Mouse (Mus musculus) thymus, adult 18-20 months (tissue): ENCODE measurements around the gene Unkl.

Experiments used
- DNase-seq, 2 experiments: peaks; one replicate each; pipeline ENCODE4 v3.0.0; 2022; ENCODE audit warnings: mixed read lengths in 2 of 2

The Unkl gene

DNA sequence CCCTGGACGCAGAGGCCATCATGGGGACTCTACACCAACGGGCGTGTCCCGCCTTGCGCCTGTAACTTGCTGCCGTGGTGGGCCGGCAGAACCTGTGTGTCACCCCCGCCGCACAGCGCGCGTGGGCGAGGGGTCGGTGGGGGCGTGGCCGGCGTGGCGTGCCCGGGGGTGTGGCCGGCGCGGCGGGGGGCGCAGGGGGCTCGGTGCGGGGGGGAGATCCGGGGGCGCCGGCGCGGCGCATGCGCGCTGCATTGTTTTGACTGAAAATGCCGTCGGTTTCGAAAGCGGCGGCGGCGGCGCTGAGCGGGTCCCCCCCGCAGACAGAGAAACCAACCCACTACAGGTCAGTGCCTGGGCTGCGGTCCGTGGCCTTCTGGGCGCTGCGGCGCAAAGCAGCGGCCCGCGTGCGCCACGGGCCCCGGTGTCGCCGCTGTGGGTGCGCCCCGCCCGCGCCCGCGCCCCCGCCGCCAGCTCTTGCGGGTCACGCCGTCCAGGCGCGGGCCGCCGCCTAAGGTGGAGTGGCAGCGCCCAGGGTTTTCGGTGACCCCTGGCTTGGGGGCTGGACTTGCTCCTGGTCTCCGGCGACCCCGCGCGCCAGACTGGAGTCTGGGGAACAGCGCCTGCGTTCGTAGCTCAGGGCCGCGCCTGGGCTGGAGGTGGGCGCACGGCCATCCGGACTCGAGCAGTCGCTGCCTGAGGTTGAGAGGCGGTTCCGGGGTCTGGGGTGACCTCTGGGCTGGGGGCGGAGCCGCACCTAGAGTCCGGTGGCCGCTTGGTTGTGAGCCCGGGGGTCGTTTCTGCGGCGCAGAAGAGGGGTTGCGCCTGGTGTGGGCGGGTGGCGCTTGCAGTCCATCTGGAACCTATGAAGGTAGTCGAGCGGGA is at the start of gene Unkl:
Gene Unkl, plus strand, starts transcription at position 248 of the 882 bp plus-strand sequence.
- DNase-seq, result peak; percentile 62

DNA sequence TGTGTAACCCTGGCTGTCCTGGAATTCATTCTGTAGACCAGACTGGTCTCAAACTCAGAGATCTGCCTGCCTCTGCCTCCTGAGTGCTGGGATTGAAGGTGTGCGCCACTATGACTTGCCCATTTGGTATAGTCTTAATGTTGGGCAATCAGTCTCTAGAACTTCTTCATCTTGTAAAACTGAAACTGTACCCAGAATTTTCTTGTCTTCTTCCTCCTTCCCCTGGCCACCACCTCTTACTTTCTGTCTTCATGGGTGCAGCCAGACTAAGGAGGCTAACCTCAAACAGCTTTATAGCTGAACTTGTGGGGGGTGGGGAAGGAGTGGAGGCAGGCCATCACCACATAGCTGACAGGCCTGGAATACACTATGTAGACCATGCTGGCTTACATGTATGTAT is 49.4 kb upstream of the Unkl start:
- no peak for DNase-seq

DNA sequence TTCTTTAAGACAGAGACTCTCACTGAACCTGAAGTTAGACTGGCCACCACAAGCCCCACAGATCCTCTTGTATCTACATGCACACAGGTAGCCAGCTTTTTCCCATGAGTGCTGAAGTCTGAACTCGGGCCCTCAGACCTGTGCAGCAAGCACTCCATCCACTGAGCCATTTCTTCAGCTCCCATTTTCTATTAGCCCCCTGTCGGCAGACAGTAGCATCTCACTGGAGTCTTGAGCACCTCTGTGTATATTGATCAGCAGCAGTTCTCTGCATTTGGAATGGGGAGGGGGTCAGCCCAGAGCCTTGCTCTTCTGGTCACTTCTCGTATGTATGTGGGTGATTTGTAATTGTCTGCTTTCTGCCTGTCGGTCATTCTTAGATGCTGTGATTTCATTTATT is 48.2 kb upstream of the Unkl start:
- DNase-seq, result no peak

DNA sequence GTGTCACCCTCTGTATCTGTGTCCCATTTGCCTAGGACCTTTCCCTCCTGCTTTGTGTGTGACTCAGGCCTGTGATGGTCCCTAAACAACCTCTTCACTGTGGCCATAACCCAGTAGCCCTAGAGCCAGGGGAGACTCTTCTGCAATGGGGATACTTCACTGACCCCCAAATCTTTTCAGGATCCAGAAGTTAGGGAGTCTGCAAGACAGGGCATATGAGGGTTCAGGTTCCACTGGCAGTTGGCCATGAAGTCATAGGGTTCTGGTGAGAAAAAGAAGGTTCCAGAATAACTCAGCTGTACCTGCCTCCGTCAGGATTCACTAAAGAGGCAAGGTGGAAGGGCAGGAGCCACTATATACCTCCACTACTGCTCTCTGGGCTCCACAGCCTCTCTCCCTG is 26.0 kb upstream of the Unkl start, which contains the start of gene Ccdc154:
Gene Ccdc154, plus strand, starts transcription at position 301 of the 400 bp plus-strand sequence.
- no peak for DNase-seq

DNA sequence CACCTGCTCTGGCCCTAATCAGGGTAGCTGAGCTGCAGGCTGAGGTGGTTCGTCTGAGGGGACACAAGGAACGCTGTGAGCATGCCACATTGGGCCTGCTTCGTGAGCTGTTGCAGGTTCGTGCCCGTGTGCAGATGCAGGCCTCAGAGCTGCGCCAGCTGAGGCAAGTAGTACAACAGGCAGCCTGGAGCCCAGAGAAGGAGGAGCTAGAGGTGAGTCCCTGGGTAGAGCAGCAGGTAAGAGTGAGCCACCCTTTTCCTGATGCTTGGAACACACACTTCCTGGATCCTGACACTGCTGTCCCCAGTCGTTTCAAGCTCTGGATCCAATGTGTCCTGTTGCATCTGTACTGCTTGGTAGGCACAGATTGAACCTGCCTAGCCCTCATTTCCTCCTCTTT is 24.8 kb upstream of the Unkl start:
- no peak for DNase-seq

DNA sequence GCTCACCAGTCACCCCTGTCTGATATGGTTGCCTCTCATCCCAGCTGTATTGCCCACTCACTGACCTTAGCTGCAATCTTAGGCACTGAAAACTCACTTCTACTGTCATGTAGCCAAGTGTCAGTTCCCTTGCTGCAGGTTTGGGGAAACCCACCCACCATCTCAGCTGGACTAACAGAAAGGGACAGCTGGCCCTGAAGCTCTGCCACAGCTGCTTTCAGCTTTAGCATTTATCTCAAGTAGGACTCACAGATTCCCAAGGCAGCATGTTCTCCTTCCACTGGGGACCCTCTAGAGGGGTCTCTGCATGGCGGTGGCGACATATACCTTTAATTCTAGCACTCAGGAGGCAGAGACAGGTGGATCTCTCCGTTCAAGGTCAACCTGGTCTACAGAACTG is 23.4 kb upstream of the Unkl start:
- DNase-seq, result no peak

DNA sequence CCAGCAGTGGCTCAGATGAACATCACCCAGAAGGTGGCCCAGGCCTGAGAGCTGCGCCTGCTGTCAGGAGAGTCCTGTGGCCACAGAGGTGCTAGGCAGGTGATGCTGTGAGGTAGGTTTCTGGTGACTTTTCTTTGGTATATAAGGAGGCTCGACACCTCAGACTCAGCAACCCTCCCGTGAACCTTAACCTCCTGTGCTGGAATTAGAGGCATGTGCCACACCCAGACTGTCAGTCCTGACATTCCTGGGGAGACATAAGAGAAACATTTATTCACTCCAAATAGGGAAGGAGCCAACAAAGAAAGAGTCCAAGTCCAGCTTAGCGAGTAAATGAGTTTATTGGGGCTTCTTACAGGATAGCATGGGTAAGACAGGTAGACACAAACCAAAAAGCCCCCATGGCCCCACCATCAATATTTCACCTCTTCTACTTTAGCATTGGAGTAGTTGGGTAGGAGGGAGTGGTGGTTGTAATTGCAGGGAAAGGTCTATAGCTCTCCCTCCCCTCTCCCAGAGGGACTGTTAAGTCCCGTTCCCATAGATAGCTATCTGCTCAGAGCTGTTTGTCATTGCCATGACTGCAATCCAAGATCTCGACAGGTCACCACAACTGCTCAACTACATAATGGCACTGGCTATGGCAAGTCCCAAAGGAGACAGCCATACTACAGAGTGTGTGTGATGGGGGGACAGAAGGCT is 22.1 kb upstream of the Unkl start:
- DNase-seq, result no peak

DNA sequence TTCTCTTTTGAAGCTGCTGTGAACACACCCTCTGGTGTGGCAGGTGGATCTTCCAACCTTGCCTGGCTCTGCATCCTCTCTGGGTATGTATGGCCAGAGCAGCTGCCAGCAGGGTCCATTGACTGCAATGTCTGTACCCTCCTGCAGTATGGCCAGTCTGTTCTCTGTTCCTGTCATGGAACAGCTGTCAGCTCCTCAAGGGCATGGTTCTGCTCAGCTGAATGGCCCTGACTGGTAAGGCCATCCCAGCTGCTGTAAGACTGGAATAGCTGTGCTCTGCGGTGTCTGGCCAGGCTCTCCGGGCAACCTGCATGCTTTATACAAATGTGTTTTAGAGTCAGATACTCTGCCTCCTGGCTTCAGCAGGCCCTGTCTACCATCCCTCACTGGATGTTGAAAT is 18.5 kb upstream of the Unkl start:
- no peak for DNase-seq

DNA sequence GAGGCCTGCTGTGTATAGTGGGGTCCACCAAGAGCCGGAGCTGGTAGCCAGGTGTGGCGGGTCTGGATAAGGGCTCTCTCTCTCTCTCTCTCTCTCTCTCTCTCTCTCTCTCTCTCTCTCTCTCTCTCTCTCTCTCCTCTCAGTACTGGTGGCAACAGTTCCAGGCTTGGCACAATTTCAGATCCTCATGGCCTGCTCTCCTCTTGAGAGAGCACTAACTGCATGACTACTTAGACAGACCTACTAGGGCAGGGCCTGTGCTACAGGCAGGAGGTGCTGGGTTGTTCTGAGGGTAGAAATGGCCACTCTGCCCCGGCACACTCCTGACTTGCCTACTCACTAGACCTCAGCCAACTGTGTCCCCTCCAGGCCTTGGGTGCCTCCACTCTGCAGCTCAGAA is 15.6 kb upstream of the Unkl start:
- no peak for DNase-seq

DNA sequence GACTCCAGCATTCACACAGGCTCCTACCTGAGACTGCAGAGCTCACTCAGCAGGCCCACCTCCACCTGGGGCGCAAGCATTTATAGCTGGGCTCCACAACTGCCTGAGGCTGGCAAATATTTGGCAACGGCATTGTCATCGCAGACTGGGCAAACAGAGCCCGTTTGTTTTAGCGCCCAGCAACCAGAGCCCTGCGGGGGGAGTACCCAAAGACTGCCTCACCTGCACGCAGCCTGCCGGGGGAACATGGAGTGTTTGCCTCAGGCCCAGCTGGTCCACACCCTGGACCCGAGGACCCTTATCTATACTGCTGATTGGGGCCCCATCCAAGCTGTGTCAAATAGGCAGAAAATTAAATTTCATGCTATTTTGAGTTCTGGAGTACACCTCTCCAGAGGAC is 12.8 kb upstream of the Unkl start, which contains the start of gene Gm38655:
Gene Gm38655, minus strand, starts transcription at position 61 of the 400 bp plus-strand sequence.
- DNase-seq, result no peak

DNA sequence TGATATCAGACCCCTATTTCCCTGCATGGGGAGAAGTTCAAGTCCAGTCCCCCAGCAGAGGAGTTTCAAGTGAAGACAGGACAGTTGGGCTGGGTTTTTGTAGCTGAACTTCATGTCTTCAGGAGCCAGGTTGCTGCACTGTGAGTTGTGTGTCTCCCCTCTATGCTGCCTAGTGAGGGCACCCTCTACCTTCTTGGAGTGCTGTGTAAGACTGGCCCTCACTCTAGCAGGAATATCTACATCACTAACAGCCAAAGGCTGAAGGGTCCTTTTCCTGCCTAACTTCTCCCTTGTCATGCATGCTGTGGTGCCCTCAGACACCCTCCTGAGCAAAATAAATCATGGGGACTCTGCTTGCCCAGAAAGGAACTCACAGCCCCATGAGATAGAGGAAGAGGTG is 5.0 kb upstream of the Unkl start:
- peak in 1 of 2 experiments; percentile 14 for DNase-seq

DNA sequence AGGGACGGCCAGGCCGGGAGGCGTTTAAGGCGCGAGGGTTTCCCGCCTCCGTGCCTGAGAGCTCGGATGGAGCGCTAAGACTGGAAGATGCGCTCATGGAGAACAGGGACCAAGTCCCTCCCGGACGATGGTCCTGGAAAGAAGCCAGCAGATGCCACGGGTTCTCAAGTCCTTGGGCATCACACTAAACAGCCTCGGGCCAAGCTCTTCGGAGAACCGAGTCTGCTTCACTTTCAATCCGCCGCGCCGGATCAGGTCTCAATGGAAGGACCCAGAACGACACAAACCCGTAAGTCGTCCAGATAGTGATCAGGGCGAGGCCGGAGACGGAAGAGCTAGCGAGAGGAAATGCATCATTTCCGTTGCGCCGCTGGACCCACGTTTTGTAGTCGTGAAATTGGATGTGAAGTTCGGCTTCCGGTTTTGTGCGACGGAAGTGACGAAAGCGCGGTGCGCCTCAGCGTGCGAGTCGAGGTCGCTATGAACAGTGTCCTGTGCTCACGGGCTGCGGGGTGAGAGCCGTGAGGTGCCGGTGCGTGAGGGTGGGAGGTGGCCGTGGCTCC is 4.0 kb upstream of the Unkl start, which contains the start of gene BC003965:
Gene BC003965, plus strand, starts transcription at position 426 of the 563 bp plus-strand sequence.
- peak; percentile 92 to 95 for DNase-seq

DNA sequence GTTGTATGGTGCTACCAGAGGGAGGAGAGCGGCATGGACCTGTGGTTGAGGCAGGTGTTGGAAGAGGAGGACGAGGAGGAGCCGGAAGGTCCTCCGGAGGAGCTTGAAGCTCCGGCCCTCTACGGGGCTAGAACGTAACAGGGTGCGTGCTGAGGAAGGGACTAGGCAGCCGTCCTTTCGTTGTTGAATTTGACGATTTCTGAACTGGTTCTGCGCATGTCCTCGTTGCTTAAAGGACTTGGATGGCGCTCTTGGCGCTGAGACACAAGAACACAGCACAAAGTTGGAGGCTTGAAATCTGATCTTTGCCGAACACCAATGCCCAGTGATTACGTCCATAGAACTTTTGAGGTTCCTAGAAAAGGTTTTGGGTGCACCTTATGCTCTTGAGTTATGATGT is 3.2 kb upstream of the Unkl start:
- no peak for DNase-seq

DNA sequence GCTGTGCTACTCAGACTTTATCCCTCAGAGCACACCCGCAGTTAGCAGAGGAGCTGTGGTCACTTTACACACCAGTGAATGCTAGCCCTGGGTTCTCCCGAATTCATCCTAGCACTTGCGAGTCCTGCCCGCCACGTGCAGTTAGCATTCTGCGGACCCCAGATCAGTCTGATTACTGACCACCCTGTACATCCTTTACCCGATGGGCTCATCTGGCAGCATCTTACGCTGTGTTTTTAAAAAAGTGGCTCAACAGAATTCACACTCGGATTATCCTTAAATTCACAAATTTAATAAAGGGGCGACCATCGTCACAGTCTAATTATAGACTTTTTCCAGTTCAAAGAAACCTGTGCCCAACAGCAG is 430 bp upstream of the Unkl start:
- DNase-seq, result no peak

DNA sequence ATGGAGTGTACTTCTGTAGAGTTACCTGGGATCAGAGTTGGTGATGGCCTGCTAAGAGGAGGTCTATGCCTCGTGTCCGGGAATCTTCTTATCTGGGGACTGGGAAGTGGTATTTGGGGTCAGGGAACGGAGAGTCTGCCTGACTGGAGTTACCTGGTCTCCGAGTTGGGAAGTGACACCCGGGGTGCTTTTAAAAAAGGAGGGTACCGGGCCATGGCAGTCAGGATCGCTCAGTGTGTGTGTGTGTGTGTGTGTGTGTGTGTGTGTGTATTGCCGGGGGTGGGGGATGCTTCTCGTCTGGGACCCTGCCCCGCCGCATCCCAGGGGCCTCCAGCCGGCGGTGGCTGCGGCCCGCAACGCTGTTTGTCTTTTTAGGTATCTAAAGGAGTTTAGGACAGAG is 894 bp downstream of the Unkl start:
- DNase-seq, result no peak

DNA sequence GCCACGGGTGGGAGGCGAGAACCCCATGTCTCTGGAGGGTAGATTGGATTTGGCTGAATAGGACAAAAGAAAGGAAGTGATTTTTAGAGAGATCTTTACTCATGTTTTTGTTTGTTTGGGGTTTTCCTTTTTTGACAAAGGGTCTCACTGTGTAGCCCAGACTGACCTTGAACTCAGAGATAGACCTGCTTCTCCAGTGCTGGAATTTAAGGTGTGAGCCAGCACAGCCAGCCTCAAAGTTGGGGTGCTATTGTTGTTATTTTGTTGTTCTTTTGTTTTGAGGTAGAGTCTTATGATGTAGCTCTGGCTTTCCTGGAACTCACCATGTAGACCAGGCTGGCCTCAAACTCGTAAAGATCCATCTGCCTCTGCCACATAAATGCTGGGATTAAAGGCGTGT is 14.2 kb downstream of the Unkl start:
- no peak for DNase-seq

DNA sequence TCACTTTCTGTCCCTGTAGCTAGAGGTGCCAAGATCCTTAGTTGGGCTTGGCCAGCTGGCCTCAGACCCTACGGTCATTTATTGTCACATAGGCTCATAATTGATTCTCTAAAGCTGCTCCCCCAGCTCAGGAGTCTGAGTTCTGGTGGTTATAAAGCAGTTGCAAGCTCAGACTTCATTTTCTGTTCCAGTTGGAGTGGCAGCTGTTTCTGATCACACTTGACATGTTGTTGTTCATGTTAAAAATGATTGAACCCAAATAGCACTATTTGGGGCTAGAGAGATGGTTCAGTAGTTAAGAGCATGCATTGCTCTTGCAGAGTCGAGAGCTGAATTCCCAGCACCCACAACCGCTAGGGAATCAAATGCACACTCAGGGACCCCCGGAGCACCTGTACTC is 21.8 kb downstream of the Unkl start:
- no peak for DNase-seq

DNA sequence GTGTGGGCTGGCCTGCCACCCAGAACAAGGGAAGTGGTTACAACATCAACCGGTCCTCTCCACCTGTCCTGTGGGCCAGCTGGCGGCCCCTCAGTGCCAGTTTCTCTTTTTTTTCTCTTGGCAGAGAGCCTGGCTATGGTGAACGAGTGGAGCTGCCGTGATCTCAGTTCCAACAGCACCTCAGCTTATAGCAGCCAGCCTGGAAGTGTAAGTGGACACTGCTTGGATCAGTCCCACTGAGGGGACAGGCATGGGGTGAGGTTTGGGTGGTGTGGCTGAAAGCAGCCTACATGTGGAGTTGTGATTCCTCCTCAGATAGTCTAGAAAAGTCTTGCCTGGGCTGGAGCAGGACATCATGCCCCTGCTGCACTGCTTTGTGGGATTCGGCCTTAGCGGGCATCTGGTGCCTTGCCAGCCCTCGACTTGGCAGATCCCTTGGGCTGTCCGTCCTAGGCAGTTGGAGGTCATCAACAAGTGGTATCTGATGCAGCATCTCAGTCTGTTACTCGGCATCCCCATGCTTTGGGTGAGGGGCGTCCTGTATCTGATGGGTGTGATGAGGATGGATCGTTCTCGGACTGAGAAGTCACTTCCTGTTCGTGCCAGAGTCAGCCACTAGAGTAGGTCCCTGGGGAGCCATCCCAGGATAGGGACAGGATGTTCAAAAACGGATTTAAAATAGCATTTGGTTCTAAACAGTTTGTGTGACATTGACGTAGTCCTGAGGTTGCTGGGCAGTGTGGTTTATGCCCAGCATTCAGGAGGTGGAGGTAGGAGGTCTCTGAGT is 22.7 kb downstream of the Unkl start:
- no peak for DNase-seq

DNA sequence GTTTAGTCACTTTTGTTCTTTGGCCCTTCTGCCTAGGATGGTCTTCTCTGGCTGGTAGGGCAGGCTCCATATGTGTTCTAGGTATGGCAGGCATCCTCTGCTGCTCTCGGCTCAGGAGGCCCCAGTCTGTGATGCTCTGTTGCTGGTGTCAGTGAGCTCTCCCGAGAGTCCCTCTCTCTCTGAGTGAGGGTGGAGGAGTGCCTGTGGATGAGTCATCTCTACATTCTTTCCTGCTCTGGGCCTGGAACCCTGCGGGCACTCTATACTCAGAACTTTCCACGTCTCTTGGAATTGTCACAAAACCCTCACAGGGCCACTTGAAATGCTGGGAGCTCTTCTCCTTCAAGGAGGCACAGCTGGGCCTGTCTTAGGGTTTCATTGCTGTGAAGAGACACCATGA is 23.5 kb downstream of the Unkl start:
- no peak for DNase-seq

DNA sequence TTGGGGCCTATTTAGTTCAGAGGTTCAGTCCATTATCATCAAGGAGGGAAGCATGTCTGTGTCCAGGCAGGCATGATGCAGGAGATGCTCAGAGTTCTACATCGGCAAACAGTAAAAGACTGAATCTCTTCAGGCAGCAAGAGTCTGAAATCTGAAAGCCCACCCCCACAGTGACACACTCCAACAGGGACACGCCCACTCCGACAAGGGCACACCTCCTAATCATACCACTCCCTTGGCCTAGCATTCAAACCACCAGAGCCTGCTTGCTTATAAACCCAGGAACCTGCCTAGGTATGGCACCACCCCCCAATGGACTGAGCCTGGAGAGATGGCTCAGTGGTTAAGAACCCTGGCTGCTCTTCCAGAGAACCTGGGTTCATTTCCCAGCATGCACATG is 27.2 kb downstream of the Unkl start:
- DNase-seq, result no peak

DNA sequence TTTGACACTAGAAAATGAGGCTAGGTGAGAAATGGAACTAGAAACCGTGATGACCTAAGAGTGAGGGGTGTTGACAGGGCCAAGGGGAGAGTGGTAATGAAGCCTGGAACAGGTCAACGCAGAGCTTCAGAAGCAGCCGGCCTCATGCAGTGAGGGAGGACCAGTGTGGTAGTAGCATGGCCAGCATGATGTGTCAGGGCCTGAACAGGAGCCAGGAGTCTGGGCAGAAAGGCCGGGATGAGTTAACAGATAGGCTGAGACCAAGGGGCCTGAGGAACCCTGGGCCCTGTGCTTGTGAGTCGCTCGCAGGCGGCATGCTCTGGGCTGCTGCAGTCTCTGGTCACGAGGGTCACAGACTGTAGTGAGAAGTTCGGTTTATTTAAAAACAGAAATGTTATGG is 30.8 kb downstream of the Unkl start:
- no peak for DNase-seq

DNA sequence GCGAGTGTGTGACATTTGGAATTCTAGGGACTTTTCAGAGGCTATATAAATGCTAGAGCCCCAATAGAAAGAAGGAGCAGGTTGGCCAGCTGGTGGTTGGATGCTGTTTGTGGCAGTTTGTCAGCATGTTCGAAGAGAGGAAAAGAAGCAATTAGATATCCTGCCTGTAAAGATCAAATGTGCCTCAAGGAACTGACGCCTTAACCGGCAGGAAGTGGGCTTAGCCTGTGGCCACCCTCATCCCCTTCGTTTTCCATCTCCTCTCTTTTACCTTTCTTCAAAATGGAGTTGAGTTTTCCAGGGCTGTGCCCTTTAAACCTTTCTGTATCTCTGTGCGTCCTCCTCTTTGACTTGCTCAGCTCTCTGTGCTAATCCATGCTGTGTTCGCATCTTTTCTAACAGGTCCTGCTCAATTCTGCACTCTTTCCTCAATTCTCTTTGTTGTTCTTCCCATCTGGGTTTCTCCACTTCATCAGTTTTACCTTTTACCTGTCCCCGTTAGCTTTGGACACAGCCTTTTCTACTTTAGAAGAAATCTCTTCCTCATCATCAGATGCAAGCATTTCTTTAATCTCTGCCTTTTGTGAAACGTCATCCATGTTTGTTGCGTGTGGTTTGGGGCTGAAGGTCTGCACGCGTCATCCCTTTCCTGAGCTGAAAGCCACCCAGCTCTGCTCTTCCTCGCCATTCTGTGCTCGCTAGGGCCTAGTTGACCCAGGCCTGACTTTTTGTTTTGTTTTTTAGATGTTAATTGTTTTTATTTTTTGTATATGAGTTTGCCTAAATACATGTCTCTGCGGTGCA is 31.5 kb downstream of the Unkl start:
- DNase-seq, result peak in 1 of 2 experiments; percentile 44
